Mouse (Mus musculus) liver, postnatal 0 days (tissue): Measurements from ENCODE around the gene Khdc3. TPM values are rescaled to one million over a fixed set of nuclear protein-coding genes. Genes with fewer than 3 reads are reported as not detected.

Experiments
- ATAC-seq: fragments of 200-750 bp; cut with Nextera tagmentation; 2 replicates; pipeline ENCODE4 v1.8.0; 2017; ENCODE audit warnings: mild to moderate bottlenecking, moderate library complexity
- DNase-seq: peaks from one replicate; pipeline ENCODE4 v3.0.0-alpha.2; 2016
- H3K27ac ChIP-seq: fragments of 300-500 bp; sonication (generic); 2 replicates; pipeline ENCODE4 v1.5.1; 2014; ENCODE audit warnings: antibody characterized with exemption, moderate library complexity, mild to moderate bottlenecking, low read depth
- H3K27me3 ChIP-seq: fragments of 300-500 bp; sonication (generic); 2 replicates; pipeline ENCODE4 v1.6.1; 2014; ENCODE audit warnings: low read length, control low read depth, mixed read lengths; ENCODE audit not compliant: insufficient read depth
- H3K36me3 ChIP-seq: fragments of 300-500 bp; sonication (generic); replicated peaks from 2 replicates; pipeline ENCODE4 v1.6.1; 2014; ENCODE audit warnings: mild to moderate bottlenecking, control low read depth, low read length, moderate library complexity, mixed read lengths; ENCODE audit not compliant: insufficient read depth
- H3K4me1 ChIP-seq: fragments of 300-500 bp; sonication (generic); 2 replicates; pipeline ENCODE4 v1.6.1; 2014; ENCODE audit warnings: antibody characterized with exemption, mild to moderate bottlenecking, control low read depth; ENCODE audit not compliant: insufficient read depth
- H3K4me2 ChIP-seq: fragments of 300-500 bp; sonication (generic); 2 replicates; pipeline ENCODE4 v1.6.1; 2014; ENCODE audit warnings: low read depth, mild to moderate bottlenecking, low read length, moderate library complexity, mixed read lengths
- H3K4me3 ChIP-seq: fragments of 300-500 bp; sonication (generic); 2 replicates; pipeline ENCODE4 v1.5.1; 2014; ENCODE audit warnings: low read depth, low read length
- H3K9ac ChIP-seq: fragments of 300-500 bp; sonication (generic); replicated peaks from 2 replicates; pipeline ENCODE4 v1.6.1; 2014; ENCODE audit warnings: mild to moderate bottlenecking, moderate library complexity
- H3K9me3 ChIP-seq: fragments of 300-500 bp; sonication (generic); 2 replicates; pipeline ENCODE4 v1.6.1; 2016; ENCODE audit warnings: mild to moderate bottlenecking, control low read depth, low read length, mixed read lengths
- CTCF ChIP-seq: sonication (generic); IDR thresholded peaks from 2 replicates; pipeline ENCODE4 v1.5.1; 2016; ENCODE audit warnings: antibody characterized with exemption, low read depth
- EP300 ChIP-seq: IDR thresholded peaks from 2 replicates; pipeline ENCODE4 v1.6.1; 2016; ENCODE audit warnings: antibody characterized with exemption, low read depth, mild to moderate bottlenecking
- WGBS: fragments of 180-500 bp; shearing (Covaris S2); extraction: QIAGEN DNeasy Blood & Tissue Kit; methylation state at CpG from one replicate; pipeline ENCODE4 v1.1.7; 2014; ENCODE audit not compliant: insufficient replicate concordance; 5-methylcytosine and 5-hydroxymethylcytosine counted together
- polyA plus RNA-seq: library from polyadenylated mRNA; unstranded; fragments of >200 nt; fragmentation: Nextera tagmentation; extraction: Ambion mirVana; gene quantifications from 2 replicates; pipeline ENCODE4 v1.2.1, GENCODE M21; 2015

Khdc3 gene
- polyA plus RNA-seq = 0.14 TPM in 1 of 2 replicates, not detected in the other

GRCm38 (mm10) chr9:73101536-73101935 lies at the start of gene Khdc3:
TSS of gene Khdc3 (plus strand) at chr9:73101836.
- ATAC-seq (no peak), DNase-seq (no peak)
- no peak within 1 kb of the TSS for H3K4me3 ChIP-seq
- H3K4me2 ChIP-seq = no peak within 1 kb of the TSS
- peaks cover 13% of the 10 kb centered on the region for H3K27me3 ChIP-seq
- H3K9me3 ChIP-seq = no peaks in the 10 kb centered on the region
- no peak within 1 kb of the TSS for H3K27ac ChIP-seq
- TF ChIP-seq CTCF = no peak
- TF ChIP-seq EP300 = no peak
- no peaks in the 10 kb centered on the region for H3K36me3 ChIP-seq
- H3K4me1 ChIP-seq = peaks cover 11% of the 10 kb centered on the region
- 74% methylated on average over 5 of the region's 5 CpGs for WGBS
- H3K9ac ChIP-seq = no peak within 1 kb of the TSS

- H3K4me1 ChIP-seq = peaks cover 2% of the 10 kb centered on the region; the same call in 1 of the 2 replicates
- DNase-seq (no peak), ATAC-seq (no peak)
- no peaks in the 10 kb centered on the region for H3K9me3 ChIP-seq
- H3K27ac ChIP-seq = peak overlapping the region; percentile 48
- H3K4me3 ChIP-seq = no peak overlapping the region
- no peaks in the 10 kb centered on the region for H3K36me3 ChIP-seq
- no peak overlapping the region for H3K4me2 ChIP-seq
- H3K27me3 ChIP-seq = no peaks in the 10 kb centered on the region
- 66% methylated on average over 10 of the region's 10 CpGs for WGBS
- no peak overlapping the region for H3K9ac ChIP-seq
- TF ChIP-seq CTCF (no peak), EP300 (peak; percentile 63; the same call in 1 of the 2 replicates)
Measured at GRCm38 (mm10) chr9:73055441-73055911, 46.2 kb upstream of the Khdc3 start.

GRCm38 (mm10) chr9:73059224-73059623 lies 42.4 kb upstream of the Khdc3 start:
- ATAC-seq = no peak
- Histone ChIP-seq H3K4me3 (no peak overlapping the region), H3K36me3 (0 out of 2 replicates have a peak, but pooled peaks cover 2% of the 10 kb centered on the region), H3K9ac (no peak overlapping the region), H3K9me3 (no peaks in the 10 kb centered on the region), H3K27ac (no peak overlapping the region), H3K4me1 (peaks cover 2% of the 10 kb centered on the region; the same call in 1 of the 2 replicates), H3K4me2 (no peak overlapping the region), H3K27me3 (no peaks in the 10 kb centered on the region)
- no peak for TF ChIP-seq EP300
- no peak for TF ChIP-seq CTCF
- 71% methylated on average over 4 of the region's 4 CpGs for WGBS
- no peak for DNase-seq

GRCm38 (mm10) chr9:73063621-73064290 lies 37.9 kb upstream of the Khdc3 start:
- H3K4me3 ChIP-seq = no peak overlapping the region
- no peaks in the 10 kb centered on the region for H3K9me3 ChIP-seq
- 70% methylated on average over 15 of the region's 15 CpGs for WGBS
- no peak overlapping the region for H3K27ac ChIP-seq
- H3K4me2 ChIP-seq = no peak overlapping the region
- DNase-seq = no peak
- TF ChIP-seq EP300 (no peak), CTCF (no peak)
- no peaks in the 10 kb centered on the region for H3K27me3 ChIP-seq
- peaks cover 14% of the 10 kb centered on the region for H3K4me1 ChIP-seq
- H3K36me3 ChIP-seq = peaks cover 2% of the 10 kb centered on the region; the same call in 1 of the 2 replicates
- no peak overlapping the region for H3K9ac ChIP-seq
- ATAC-seq = no peak

- peak; percentile 88 for ATAC-seq
- Histone ChIP-seq H3K9me3 (no peaks in the 10 kb centered on the region), H3K4me1 (peaks cover 17% of the 10 kb centered on the region), H3K4me2 (no peak overlapping the region), H3K27ac (no peak overlapping the region), H3K36me3 (no peaks in the 10 kb centered on the region; the same call in 1 of the 2 replicates), H3K27me3 (no peaks in the 10 kb centered on the region), H3K4me3 (no peak overlapping the region), H3K9ac (no peak overlapping the region)
- peak; percentile 43 for DNase-seq
- WGBS = 35% methylated on average over 10 of the region's 10 CpGs
- no peak for TF ChIP-seq EP300
- no peak for TF ChIP-seq CTCF
Measured at GRCm38 (mm10) chr9:73067086-73067485, 34.5 kb upstream of the Khdc3 start.

GRCm38 (mm10) chr9:73068230-73068679 lies 33.4 kb upstream of the Khdc3 start:
- Histone ChIP-seq H3K9me3 (no peaks in the 10 kb centered on the region), H3K9ac (no peak overlapping the region; the same call in 1 of the 2 replicates), H3K36me3 (no peaks in the 10 kb centered on the region; the same call in 1 of the 2 replicates), H3K27ac (peak overlapping the region; percentile 74), H3K4me1 (peaks cover 17% of the 10 kb centered on the region), H3K27me3 (no peaks in the 10 kb centered on the region), H3K4me2 (peak overlapping the region; percentile 13; the same call in 1 of the 2 replicates), H3K4me3 (no peak overlapping the region)
- peak; percentile 40; the same call in 1 of the 2 replicates for ATAC-seq
- no peak for DNase-seq
- 22% methylated on average over 6 of the region's 6 CpGs for WGBS
- no peak for TF ChIP-seq EP300
- TF ChIP-seq CTCF = no peak
